Mouse (Mus musculus) limb, embryonic 11.5 days (tissue): ENCODE measurements at regions not wholly inside any gene's neighbourhood (a gene's known extent, or its start where the extent isn't known, plus 50 kb on each side); places are given as distances from the start of the nearest gene placed in this dataset.

Experiments used
- ATAC-seq: fragments of 200-750 bp; cut with Nextera tagmentation; 2 replicates; pipeline ENCODE4 v1.8.0; 2017; ENCODE audit warnings: low read depth; ENCODE audit not compliant: insufficient number of reproducible peaks, low FRiP score, low TSS enrichment
- DNase-seq: peaks from one replicate; pipeline ENCODE4 v3.0.0-alpha.2; 2015; ENCODE audit warnings: low spot score
- H3K27ac ChIP-seq: fragments of 300-500 bp; sonication (generic); replicated peaks from 2 replicates; pipeline ENCODE4 v1.5.1; 2014; ENCODE audit warnings: low read depth, mild to moderate bottlenecking, low read length
- H3K27me3 ChIP-seq: fragments of 300-500 bp; sonication (generic); 2 replicates; pipeline ENCODE4 v1.6.1; 2014; ENCODE audit warnings: mild to moderate bottlenecking, low read length, mixed read lengths; ENCODE audit not compliant: control insufficient read depth, insufficient read depth
- H3K36me3 ChIP-seq: fragments of 300-500 bp; sonication (generic); 2 replicates; pipeline ENCODE4 v1.6.1; 2014; ENCODE audit warnings: mild to moderate bottlenecking, low read length, moderate library complexity, mixed read lengths; ENCODE audit not compliant: control insufficient read depth, insufficient read depth
- H3K4me1 ChIP-seq: fragments of 300-500 bp; sonication (generic); 2 replicates; pipeline ENCODE4 v1.6.1; 2014; ENCODE audit warnings: low read length, mixed read lengths; ENCODE audit not compliant: control insufficient read depth, insufficient read depth
- H3K4me2 ChIP-seq: fragments of 300-500 bp; sonication (generic); 2 replicates; pipeline ENCODE4 v1.6.1; 2014; ENCODE audit warnings: low read depth, mild to moderate bottlenecking, moderate library complexity; ENCODE audit not compliant: severe bottlenecking
- H3K4me3 ChIP-seq: fragments of 300-500 bp; sonication (generic); 2 replicates; pipeline ENCODE4 v1.5.1; 2014; ENCODE audit warnings: low read depth, low read length
- H3K9ac ChIP-seq: fragments of 300-500 bp; sonication (generic); 2 replicates; pipeline ENCODE4 v1.6.1; 2014; ENCODE audit warnings: mild to moderate bottlenecking, low read length
- H3K9me3 ChIP-seq: fragments of 300-500 bp; sonication (generic); 2 replicates; pipeline ENCODE4 v1.6.1; 2016; ENCODE audit warnings: low read length; ENCODE audit not compliant: control insufficient read depth
- WGBS: fragments of 180-500 bp; shearing (Covaris S2); extraction: QIAGEN DNeasy Blood & Tissue Kit; methylation state at CpG from one replicate; pipeline ENCODE4 v1.1.7; 2014; 5-methylcytosine and 5-hydroxymethylcytosine counted together

DNA sequence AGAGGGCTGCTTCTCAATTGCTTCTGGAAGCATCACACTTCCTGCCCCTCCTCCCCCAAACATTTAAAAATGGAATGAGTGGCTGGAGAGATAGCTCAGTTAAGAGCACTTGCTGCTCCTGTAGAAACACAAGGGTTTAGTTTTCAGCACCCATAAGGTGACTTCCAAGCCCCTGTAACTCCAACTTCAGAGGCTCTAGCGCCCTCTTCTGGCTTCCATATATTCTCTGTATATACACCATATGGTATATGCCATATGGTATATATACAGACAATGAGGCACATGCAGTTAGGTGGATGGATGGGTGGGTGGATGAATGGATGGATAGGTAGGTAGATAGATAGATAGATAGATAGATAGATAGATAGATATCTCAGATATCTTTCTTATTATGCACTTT is 483.2 kb upstream of the Nox3 start:
- H3K9ac ChIP-seq = no peak overlapping the region
- ATAC-seq (no peak), DNase-seq (no peak)
- H3K36me3 ChIP-seq = no peaks in the 10 kb centered on the region
- H3K4me3 ChIP-seq = no peak overlapping the region
- H3K4me1 ChIP-seq = 0 out of 2 replicates have a peak, but pooled peaks cover 1% of the 10 kb centered on the region
- no peaks in the 10 kb centered on the region for H3K27me3 ChIP-seq
- no peaks in the 10 kb centered on the region for H3K9me3 ChIP-seq
- no peak overlapping the region for H3K27ac ChIP-seq
- WGBS = 37% methylated on average over 1 of the region's 1 CpGs
- H3K4me2 ChIP-seq = no peak overlapping the region

DNA sequence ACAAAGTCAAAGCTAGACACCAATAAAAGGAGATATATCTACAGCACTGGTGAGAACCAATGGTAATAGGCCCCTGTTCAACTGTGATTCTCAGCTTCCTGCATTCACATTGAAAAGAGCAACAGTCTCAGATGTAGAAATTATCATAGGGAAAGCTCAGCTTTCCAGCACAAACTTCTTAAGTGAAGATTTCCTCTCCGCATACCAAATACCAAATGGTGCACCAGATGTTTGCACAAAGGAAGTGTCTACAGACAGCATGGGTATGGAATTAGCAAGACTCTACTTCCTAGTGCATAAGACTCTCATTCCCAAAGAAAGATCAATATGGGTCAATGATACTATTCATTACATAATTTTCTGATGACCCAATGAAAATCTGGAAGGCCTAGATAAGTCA is 486.0 kb upstream of the Nox3 start:
- Histone ChIP-seq H3K36me3 (no peaks in the 10 kb centered on the region), H3K4me1 (no peaks in the 10 kb centered on the region), H3K27me3 (no peaks in the 10 kb centered on the region), H3K4me3 (no peak overlapping the region), H3K27ac (no peak overlapping the region), H3K9ac (no peak overlapping the region), H3K4me2 (no peak overlapping the region), H3K9me3 (no peaks in the 10 kb centered on the region)
- ATAC-seq (no peak), DNase-seq (no peak)
- 91% methylated on average over 1 of the region's 1 CpGs for WGBS

GRCm38 (mm10) chr17:4186802-4187201 is 490.7 kb upstream of the Nox3 start:
- no peak overlapping the region for H3K27ac ChIP-seq
- no peaks in the 10 kb centered on the region for H3K27me3 ChIP-seq
- no peaks in the 10 kb centered on the region for H3K36me3 ChIP-seq
- WGBS = 74% methylated on average over 9 of the region's 9 CpGs
- H3K4me1 ChIP-seq = no peaks in the 10 kb centered on the region
- no peak overlapping the region for H3K4me3 ChIP-seq
- no peak overlapping the region for H3K4me2 ChIP-seq
- H3K9me3 ChIP-seq = no peaks in the 10 kb centered on the region
- ATAC-seq = no peak
- H3K9ac ChIP-seq = no peak overlapping the region
- DNase-seq = no peak

DNA sequence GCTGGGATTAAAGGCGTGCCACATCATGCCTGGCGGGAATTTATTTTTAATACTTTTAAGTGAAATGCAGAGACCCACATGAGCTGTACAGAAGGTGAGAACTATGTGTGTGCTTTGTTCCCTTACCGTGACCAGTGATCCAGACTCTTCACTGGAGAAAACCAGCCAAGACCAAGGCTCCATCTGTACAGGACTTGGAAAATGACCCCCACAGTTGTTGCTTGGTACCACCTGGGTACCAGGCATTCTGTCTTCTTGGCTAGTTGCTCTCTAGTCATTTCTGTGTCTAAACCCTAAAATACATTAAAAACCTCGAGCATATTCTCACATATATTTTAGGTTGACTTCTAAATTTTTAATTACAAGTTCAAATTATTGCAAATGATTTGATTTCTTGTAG is 491.5 kb upstream of the Nox3 start:
- Histone ChIP-seq H3K27ac (no peak overlapping the region), H3K4me1 (no peaks in the 10 kb centered on the region), H3K27me3 (no peaks in the 10 kb centered on the region), H3K9me3 (no peaks in the 10 kb centered on the region), H3K4me3 (no peak overlapping the region), H3K36me3 (no peaks in the 10 kb centered on the region), H3K9ac (no peak overlapping the region), H3K4me2 (no peak overlapping the region)
- no peak for ATAC-seq
- DNase-seq = no peak
- WGBS = 90% methylated on average over 4 of the region's 4 CpGs

GRCm38 (mm10) chr17:4196793-4197448 is 500.9 kb upstream of the Nox3 start:
- Histone ChIP-seq H3K9ac (no peak overlapping the region), H3K4me1 (no peaks in the 10 kb centered on the region), H3K27me3 (no peaks in the 10 kb centered on the region), H3K36me3 (no peaks in the 10 kb centered on the region), H3K4me2 (no peak overlapping the region), H3K4me3 (no peak overlapping the region), H3K9me3 (no peaks in the 10 kb centered on the region), H3K27ac (no peak overlapping the region)
- WGBS = 47% methylated on average over 8 of the region's 8 CpGs
- ATAC-seq = no peak
- no peak for DNase-seq

- Histone ChIP-seq H3K4me3 (no peak overlapping the region), H3K27me3 (no peaks in the 10 kb centered on the region), H3K4me2 (no peak overlapping the region), H3K4me1 (no peaks in the 10 kb centered on the region), H3K36me3 (no peaks in the 10 kb centered on the region), H3K27ac (no peak overlapping the region), H3K9me3 (no peaks in the 10 kb centered on the region), H3K9ac (no peak overlapping the region)
- ATAC-seq = no peak
- no peak for DNase-seq
- WGBS = 67% methylated on average over 3 of the region's 3 CpGs
Observed at GRCm38 (mm10) chr17:4198001-4198400, 501.9 kb upstream of the Nox3 start.

GRCm38 (mm10) chr17:4199698-4200153 is 503.7 kb upstream of the Nox3 start:
- H3K9me3 ChIP-seq = no peaks in the 10 kb centered on the region
- WGBS = 91% methylated on average over 2 of the region's 2 CpGs
- ATAC-seq (no peak), DNase-seq (no peak)
- H3K4me1 ChIP-seq = no peaks in the 10 kb centered on the region
- H3K4me3 ChIP-seq = no peak overlapping the region
- H3K9ac ChIP-seq = no peak overlapping the region
- no peak overlapping the region for H3K27ac ChIP-seq
- no peak overlapping the region for H3K4me2 ChIP-seq
- H3K27me3 ChIP-seq = no peaks in the 10 kb centered on the region
- no peaks in the 10 kb centered on the region for H3K36me3 ChIP-seq

DNA sequence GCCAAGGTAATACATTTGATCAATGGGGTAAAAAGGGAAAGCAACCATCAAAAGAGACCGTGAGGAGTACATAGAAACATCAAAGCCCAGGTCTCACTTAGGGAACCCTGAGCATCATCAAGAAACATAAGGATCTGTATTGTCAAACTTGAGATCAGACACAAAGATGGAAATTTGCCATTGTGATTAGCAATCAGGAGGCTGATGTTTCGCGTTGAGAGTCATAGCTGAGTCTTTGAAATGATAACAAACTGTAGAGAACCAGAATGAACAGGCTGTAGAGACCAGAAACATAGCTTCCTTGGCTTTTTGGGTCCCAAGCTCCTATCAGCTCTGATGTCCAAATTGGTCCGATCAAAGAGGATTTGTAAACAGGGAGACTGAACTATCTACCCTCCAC is 505.2 kb upstream of the Nox3 start:
- Histone ChIP-seq H3K4me1 (no peaks in the 10 kb centered on the region), H3K4me2 (no peak overlapping the region), H3K27ac (no peak overlapping the region), H3K4me3 (no peak overlapping the region), H3K36me3 (no peaks in the 10 kb centered on the region), H3K9me3 (no peaks in the 10 kb centered on the region), H3K9ac (no peak overlapping the region), H3K27me3 (no peaks in the 10 kb centered on the region)
- no peak for DNase-seq
- 91% methylated on average over 4 of the region's 4 CpGs for WGBS
- no peak for ATAC-seq
